16 mouse cellular contexts compared by ENCODE assay signal in genomic region chr13:60675416-60675815, GRCm38 (mm10).
DNase-seq lines count a peak whose midpoint lies in the region; ATAC-seq lines count a peak whose summit lies in the region.
"Had no signal": no experiment of that assay in that cellular context is flagged by ENCODE, and none has a peak within 500 bp of the region (broad histone marks: within the 10 kb centered on the region; RNA-seq: fewer than 3 reads in every experiment).

No protein-coding gene starts in this region.

- H3K27ac ChIP-seq in kidney, embryonic 16.5 days (ENCODE audit: low read length), result peak overlapping the region; percentile 93
- no peak overlapping the region for H3K27ac ChIP-seq in neural tube, embryonic 15.5 days (replicated peaks)
- H3K27ac ChIP-seq: hindbrain, embryonic 15.5 days; left cerebral cortex, adult 2 months; midbrain, embryonic 12.5 days had no signal

- H3K4me3 ChIP-seq in kidney, embryonic 16.5 days (ENCODE audit: low read length), result no peak overlapping the region
- no peak overlapping the region for H3K4me3 ChIP-seq in neural tube, embryonic 15.5 days (replicated peaks)
- H3K4me3 ChIP-seq: hindbrain, embryonic 15.5 days; left cerebral cortex, adult 2 months; midbrain, embryonic 12.5 days had no signal

- 24% methylated on average over 4 of the region's 4 CpGs for WGBS in kidney, embryonic 16.5 days
- 87% methylated on average over 4 of the region's 4 CpGs for WGBS in neural tube, embryonic 15.5 days

- H3K36me3 ChIP-seq in kidney, embryonic 16.5 days (ENCODE audit: insufficient read depth, low read length), result no peaks in the 10 kb centered on the region
- H3K36me3 ChIP-seq in neural tube, embryonic 15.5 days, result no peaks in the 10 kb centered on the region
- H3K36me3 ChIP-seq: hindbrain, embryonic 15.5 days; midbrain, embryonic 12.5 days had no signal

- no peak overlapping the region for H3K9ac ChIP-seq in kidney, embryonic 16.5 days (replicated peaks; ENCODE audit: low read length)
- H3K9ac ChIP-seq in neural tube, embryonic 15.5 days (replicated peaks), result no peak overlapping the region
- H3K9ac ChIP-seq: hindbrain, embryonic 15.5 days; midbrain, embryonic 12.5 days had no signal

- no peaks in the 10 kb centered on the region for H3K27me3 ChIP-seq in kidney, embryonic 16.5 days (ENCODE audit: insufficient read depth, low read length)
- H3K27me3 ChIP-seq in neural tube, embryonic 15.5 days (replicated peaks), result no peaks in the 10 kb centered on the region
- H3K27me3 ChIP-seq: CH12.LX; hindbrain, embryonic 15.5 days; midbrain, embryonic 12.5 days; Patski had no signal

- ATAC-seq in kidney, embryonic 16.5 days (ENCODE audit: low FRiP score, low TSS enrichment), result no peak
- no peak for ATAC-seq in neural tube, embryonic 15.5 days (ENCODE audit: low FRiP score)
- ATAC-seq: forebrain, embryonic 16.5 days; Patski had no signal

- H3K4me1 ChIP-seq in kidney, embryonic 16.5 days (ENCODE audit: insufficient read depth, low read length), result peaks cover 46% of the 10 kb centered on the region
- peaks cover 38% of the 10 kb centered on the region for H3K4me1 ChIP-seq in neural tube, embryonic 15.5 days

- H3K4me2 ChIP-seq in kidney, embryonic 16.5 days (replicated peaks; ENCODE audit: low read depth, low read length), result peak overlapping the region; percentile 47
- H3K4me2 ChIP-seq in neural tube, embryonic 15.5 days, result no peak overlapping the region
- H3K4me2 ChIP-seq: hindbrain, embryonic 15.5 days; midbrain, embryonic 12.5 days had no signal

- no peaks in the 10 kb centered on the region for H3K9me3 ChIP-seq in kidney, embryonic 16.5 days (ENCODE audit: low read length)
- H3K9me3 ChIP-seq in neural tube, embryonic 15.5 days (replicated peaks), result no peaks in the 10 kb centered on the region
- H3K9me3 ChIP-seq: hindbrain, embryonic 15.5 days; midbrain, embryonic 12.5 days had no signal

- DNase-seq in embryo, embryonic 10 days (ENCODE audit: low spot score), result peak; percentile 61
- no peak for DNase-seq in embryo, embryonic 11 days
- DNase-seq in kidney, adult 8-10 months, result no peak
- DNase-seq in neural tube, embryonic 10.5 days (ENCODE audit: extremely low spot score, low spot score), result peak; percentile 16
- peak; percentile 60 for DNase-seq in yolk sac, embryonic 10.5 days (ENCODE audit: low spot score)
- no peak for DNase-seq in right cerebral cortex, postnatal 4 days
- DNase-seq: cerebellum, postnatal 25 days; gastrocnemius, postnatal 36 days had no signal

Comparison
In these comparisons a context has a peak if more than half of its experiments do, and no peak if none do; other contexts are left out.
1. DNase-seq: peak in embryo, embryonic 10 days (single experiment), neural tube, embryonic 10.5 days (single experiment) and yolk sac, embryonic 10.5 days (single experiment); none in embryo, embryonic 11 days (single experiment), kidney, adult 8-10 months (0 of 2) and right cerebral cortex, postnatal 4 days (single experiment).